20 mouse cellular contexts compared by ENCODE assay signal in the genomic region with DNA sequence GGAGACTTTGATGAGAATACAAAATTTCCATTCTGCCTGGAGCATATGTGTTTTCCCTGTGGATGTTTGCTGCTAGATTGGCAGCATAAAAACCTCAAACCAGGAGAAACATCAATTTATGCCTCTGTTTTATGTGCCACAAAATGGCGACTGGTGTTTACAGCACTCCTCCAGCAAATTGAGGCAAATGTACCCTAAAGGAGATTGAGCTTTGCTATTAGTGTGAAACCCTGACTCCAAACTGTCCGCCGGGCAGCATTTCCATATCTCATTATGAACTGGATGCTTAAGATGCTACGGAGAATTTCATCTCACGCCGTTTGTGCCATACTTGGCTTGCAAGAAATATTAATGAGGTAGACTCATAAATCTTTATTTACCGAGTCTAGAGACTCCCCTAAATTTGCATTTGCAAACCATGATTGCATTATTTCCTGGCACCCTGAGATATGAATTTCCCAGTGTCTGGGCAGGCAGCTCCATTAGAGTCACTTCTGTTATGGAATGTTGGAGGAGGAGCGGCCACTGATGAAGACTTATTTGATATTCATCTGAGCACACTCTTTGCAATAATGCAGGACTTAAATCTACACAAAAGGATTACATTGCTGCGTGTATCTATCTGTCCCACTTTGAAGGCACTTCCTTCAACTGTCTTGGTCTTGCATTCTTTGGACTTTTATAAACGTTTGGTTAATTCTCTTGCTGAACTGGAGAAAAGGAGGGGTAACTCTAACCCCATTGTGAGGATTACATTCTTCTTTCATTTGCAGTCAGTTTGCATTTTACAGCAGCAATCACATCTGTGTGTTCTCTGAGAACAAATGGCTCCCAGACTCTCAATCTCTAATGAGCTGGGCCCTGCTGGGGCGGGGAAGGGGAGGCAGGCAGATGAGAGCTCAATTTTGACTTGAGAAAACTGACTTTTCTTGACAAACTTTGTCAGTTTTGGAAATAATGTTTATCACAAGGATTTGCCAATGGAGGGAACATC. TPM values are rescaled to one million over a fixed set of nuclear protein-coding genes. Genes with fewer than 3 reads are reported as not detected.
DNase-seq lines count a peak whose midpoint lies in the region; ATAC-seq and TF ChIP-seq lines count a peak whose summit lies in the region.
"Had no signal": no experiment of that assay in that cellular context is flagged by ENCODE, and none has a peak within 500 bp of the region (broad histone marks: within the 10 kb centered on the region; RNA-seq: fewer than 3 reads in every experiment).

No protein-coding gene starts in this region.

- H3K36me3 ChIP-seq in forebrain, embryonic 12.5 days (replicated peaks): no peaks in the 10 kb centered on the region
- no peaks in the 10 kb centered on the region for H3K36me3 ChIP-seq in limb, embryonic 12.5 days
- no peaks in the 10 kb centered on the region for H3K36me3 ChIP-seq in neural tube, embryonic 14.5 days (ENCODE audit: control insufficient read depth, insufficient read depth, low read length)
- H3K36me3 ChIP-seq: G1E; liver, embryonic 12.5 days had no signal

- no peak overlapping the region for H3K4me2 ChIP-seq in forebrain, embryonic 12.5 days
- H3K4me2 ChIP-seq in limb, embryonic 12.5 days: no peak overlapping the region
- H3K4me2 ChIP-seq in neural tube, embryonic 14.5 days (ENCODE audit: low read depth, low read length): peak overlapping the region; percentile 26
- H3K4me2 ChIP-seq: liver, embryonic 12.5 days had no signal

- TF ChIP-seq CTCF in layer of hippocampus, adult 2 months (conservative IDR thresholded peaks at IDR 0.05): no peak

- ATAC-seq in forebrain, embryonic 12.5 days (ENCODE audit: low FRiP score): no peak
- no peak for ATAC-seq in limb, embryonic 12.5 days (ENCODE audit: insufficient number of reproducible peaks, insufficient read depth, low FRiP score, low TSS enrichment, low read depth)
- ATAC-seq in neural tube, embryonic 14.5 days (ENCODE audit: low read depth): peak; percentile 82
- ATAC-seq: liver, embryonic 12.5 days had no signal

- no peak overlapping the region for H3K9ac ChIP-seq in forebrain, embryonic 12.5 days
- H3K9ac ChIP-seq in limb, embryonic 12.5 days (replicated peaks): no peak overlapping the region
- H3K9ac ChIP-seq in neural tube, embryonic 14.5 days (replicated peaks; ENCODE audit: low read depth, low read length): no peak overlapping the region
- H3K9ac ChIP-seq: liver, embryonic 12.5 days had no signal

- H3K27me3 ChIP-seq in forebrain, embryonic 12.5 days: peaks cover 9% of the 10 kb centered on the region; the same call in 1 of the 2 replicates
- no peaks in the 10 kb centered on the region for H3K27me3 ChIP-seq in limb, embryonic 12.5 days
- H3K27me3 ChIP-seq in neural tube, embryonic 14.5 days (ENCODE audit: control insufficient read depth, insufficient read depth, low read length): no peaks in the 10 kb centered on the region

- H3K4me1 ChIP-seq in forebrain, embryonic 12.5 days: peaks cover 43% of the 10 kb centered on the region
- H3K4me1 ChIP-seq in limb, embryonic 12.5 days (replicated peaks): peaks cover 37% of the 10 kb centered on the region
- H3K4me1 ChIP-seq in neural tube, embryonic 14.5 days (ENCODE audit: control insufficient read depth, insufficient read depth, low read length): peaks cover 29% of the 10 kb centered on the region

- H3K9me3 ChIP-seq in forebrain, embryonic 12.5 days: no peaks in the 10 kb centered on the region
- H3K9me3 ChIP-seq in limb, embryonic 12.5 days: no peaks in the 10 kb centered on the region
- no peaks in the 10 kb centered on the region for H3K9me3 ChIP-seq in neural tube, embryonic 14.5 days (ENCODE audit: control insufficient read depth, low read length)
- H3K9me3 ChIP-seq: G1E; liver, embryonic 12.5 days had no signal

- no peak for DNase-seq in layer of hippocampus, adult 2 months (ENCODE audit: low spot score in 2 of 2)
- DNase-seq in layer of hippocampus, postnatal 36 days: no peak
- DNase-seq in adrenal gland, adult 2 months: no peak
- no peak for DNase-seq in adipocyte (ENCODE audit: low spot score)
- DNase-seq in ovary, adult 18-20 months (ENCODE audit: low spot score): no peak
- DNase-seq: cerebellum, adult 9-11 months; heart, adult 2 months; heart, postnatal 14 days; kidney, adult 11 months; lung, postnatal 10 days had no signal

- H3K4me3 ChIP-seq in layer of hippocampus, adult 2 months: no peak overlapping the region
- H3K4me3 ChIP-seq in forebrain, embryonic 12.5 days (replicated peaks): no peak overlapping the region
- no peak overlapping the region for H3K4me3 ChIP-seq in limb, embryonic 12.5 days (replicated peaks)
- 0 out of 2 replicates have a peak overlapping the region, but pooled peaks have one; percentile 3 for H3K4me3 ChIP-seq in neural tube, embryonic 14.5 days (ENCODE audit: low read depth, low read length)
- H3K4me3 ChIP-seq: heart, adult 2 months; liver, embryonic 12.5 days had no signal

- 56% methylated on average over 11 of the region's 11 CpGs for WGBS in forebrain, embryonic 12.5 days
- WGBS in limb, embryonic 12.5 days: 49% methylated on average over 11 of the region's 11 CpGs
- WGBS in neural tube, embryonic 14.5 days: 18% methylated on average over 11 of the region's 11 CpGs

- H3K27ac ChIP-seq in layer of hippocampus, adult 2 months: peak overlapping the region; percentile 6; the same call in 1 of the 2 replicates
- peak overlapping the region; percentile 36; the same call in 1 of the 2 replicates for H3K27ac ChIP-seq in forebrain, embryonic 12.5 days
- H3K27ac ChIP-seq in limb, embryonic 12.5 days: peak overlapping the region; percentile 45; the same call in 1 of the 2 replicates
- peak overlapping the region; percentile 75 for H3K27ac ChIP-seq in neural tube, embryonic 14.5 days (ENCODE audit: low read depth, low read length)
- H3K27ac ChIP-seq: heart, adult 2 months; liver, embryonic 12.5 days had no signal

RNA-seq across cellular contexts. Expression of a gene that starts 47.2 kb away (rescaled TPM):
- not detected for total RNA-seq in layer of hippocampus, adult 2 months (2021)
- total RNA-seq in layer of hippocampus, postnatal 36 days (2021): not detected
- polyA plus RNA-seq in forebrain, embryonic 12.5 days (2016; fragmentation: Nextera tagmentation; extraction: Ambion mirVana): not detected in 2 replicates
- polyA plus RNA-seq in limb, embryonic 12.5 days (2016; fragmentation: Nextera tagmentation; extraction: Ambion mirVana): not detected in 2 replicates
- not detected in 2 replicates for polyA plus RNA-seq in neural tube, embryonic 14.5 days (2014; fragmentation: Nextera tagmentation; extraction: Ambion mirVana)
- total RNA-seq in adrenal gland, adult 2 months (2021): not detected
- not detected in 2 replicates for polyA plus RNA-seq in adrenal gland, adult 2 months (2012; rRNA removed)
- total RNA-seq: G1E; heart, adult 2 months; heart, postnatal 14 days; left cerebral cortex, adult 8-10 months; monocyte, adult 5-6 weeks had no signal
- polyA plus RNA-seq: C2C12; G1E; heart, adult 2 months; large intestine, adult 2 months; liver, embryonic 12.5 days; small intestine, adult 2 months had no signal

Comparison
In these comparisons a context has a peak if more than half of its experiments do, and no peak if none do; other contexts are left out.
1. H3K27ac ChIP-seq: peak in every context shown above with its lines; median percentile 75 in neural tube, embryonic 14.5 days; 45 in limb, embryonic 12.5 days; 36 in forebrain, embryonic 12.5 days; 6 in layer of hippocampus, adult 2 months.